Mouse (Mus musculus): ENCODE measurements around the gene Gm16253.
"Not testable (repeated sequence)": the region's sequence is repeated elsewhere in the genome, so short reads cannot be mapped to it uniquely, and the experiment has no call there.

Gm16253 gene

GRCm38 (mm10) chr3:96599069-96599393 is 22.2 kb downstream of the Gm16253 start:
- no peak for DNase-seq (ENCODE audit: low read depth)

GRCm38 (mm10) chr3:96599411-96599810 is 22.6 kb downstream of the Gm16253 start:
- no peak for DNase-seq (ENCODE audit: low read depth)

- DNase-seq (ENCODE audit: low read depth), result peak; percentile 97
Measured at GRCm38 (mm10) chr3:96600639-96601250, 24.0 kb downstream of the Gm16253 start, which contains the start of gene Lix1l. Gene Lix1l, plus strand, starts transcription at chr3:96601149.

GRCm38 (mm10) chr3:96601251-96601787 is 24.5 kb downstream of the Gm16253 start:
- DNase-seq (ENCODE audit: low read depth), result peak; percentile 78

- DNase-seq (ENCODE audit: low read depth), result peak; percentile 10
Measured at GRCm38 (mm10) chr3:96601941-96602703, 25.3 kb downstream of the Gm16253 start.

- DNase-seq (ENCODE audit: low read depth), result no peak
Measured at GRCm38 (mm10) chr3:96602704-96603084, 25.9 kb downstream of the Gm16253 start.

GRCm38 (mm10) chr3:96603311-96603710 is 26.5 kb downstream of the Gm16253 start:
- DNase-seq (ENCODE audit: low read depth), result no peak

GRCm38 (mm10) chr3:96606007-96606406 is 29.2 kb downstream of the Gm16253 start:
- not testable (repeated sequence) for DNase-seq (ENCODE audit: low read depth)

- DNase-seq (ENCODE audit: low read depth), result peak; percentile 12
Measured at GRCm38 (mm10) chr3:96606618-96607017, 29.8 kb downstream of the Gm16253 start.

GRCm38 (mm10) chr3:96617941-96618340 is 41.2 kb downstream of the Gm16253 start:
- no peak for DNase-seq (ENCODE audit: low read depth)

GRCm38 (mm10) chr3:96623201-96623600 is 46.4 kb downstream of the Gm16253 start:
- no peak for DNase-seq (ENCODE audit: low read depth)

- DNase-seq (ENCODE audit: low read depth), result peak; percentile 99
Measured at GRCm38 (mm10) chr3:96629729-96630600, 53.2 kb downstream of the Gm16253 start, which contains the start of gene Rbm8a. Gene Rbm8a, plus strand, starts transcription at chr3:96629933.
